Mouse (Mus musculus) lung, postnatal 4 days (tissue): Measurements from ENCODE around the gene Lsr.
A peak's percentile ranks its signal among the peaks of the same experiment; 100 is the strongest.

ENCODE experiments used
- DNase-seq, 2 experiments: peaks; one replicate each; pipeline ENCODE4 v3.0.0; 2021

Gene Lsr

DNA sequence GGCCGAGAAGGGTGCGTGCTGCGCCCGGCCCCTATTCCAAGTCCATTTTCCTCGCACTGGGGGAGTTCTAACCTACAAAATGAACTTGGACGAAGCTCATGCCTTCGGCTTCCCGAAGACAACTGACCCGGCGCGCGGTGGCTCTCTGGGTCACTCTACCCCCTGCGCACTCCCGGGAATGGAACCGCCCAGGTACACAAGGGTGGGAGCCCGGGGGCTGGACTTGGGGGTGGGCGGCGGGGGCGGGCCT, at the start of gene Lsr:
Gene Lsr (minus strand): TSS at position 214 of the 250 bp plus-strand sequence.
- no peak for DNase-seq

DNA sequence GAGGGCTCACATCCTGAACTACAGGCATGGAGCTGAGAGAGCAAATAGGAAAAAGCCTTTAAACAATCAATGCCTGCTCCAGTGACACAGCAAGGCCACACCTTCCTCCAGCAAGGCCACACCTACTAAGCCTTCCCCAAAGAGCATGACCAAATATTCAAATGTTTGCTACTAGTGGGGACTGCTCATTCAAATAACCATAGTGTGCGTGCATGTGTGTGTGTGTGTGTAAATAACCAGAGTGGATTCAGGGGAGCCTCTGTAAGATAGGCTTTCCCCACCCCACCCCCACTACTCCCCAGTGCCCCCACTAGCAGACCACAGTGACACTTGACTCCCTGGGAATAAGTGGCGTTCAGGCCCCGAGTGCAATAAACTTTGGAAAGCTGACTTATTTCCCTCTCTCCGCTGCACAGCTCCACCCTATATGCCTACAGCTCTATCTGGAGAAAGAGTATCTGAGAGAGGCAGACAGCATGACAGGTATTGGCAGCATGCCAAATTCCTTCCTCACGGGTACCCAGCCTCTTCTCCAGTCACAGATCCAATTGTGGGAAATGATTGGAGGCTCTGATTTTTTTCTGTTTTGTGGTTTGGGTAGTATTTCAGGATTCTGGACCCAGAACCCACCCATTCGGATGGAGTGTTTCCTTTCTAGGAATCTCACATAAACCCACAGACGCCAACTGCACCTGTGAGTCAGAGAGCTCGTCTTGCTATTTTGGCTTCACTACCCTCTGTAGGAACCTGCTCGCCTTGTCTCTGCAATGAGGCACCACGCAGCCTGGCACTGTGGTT, 44.0 kb upstream of the Lsr start:
- DNase-seq = no peak

DNA sequence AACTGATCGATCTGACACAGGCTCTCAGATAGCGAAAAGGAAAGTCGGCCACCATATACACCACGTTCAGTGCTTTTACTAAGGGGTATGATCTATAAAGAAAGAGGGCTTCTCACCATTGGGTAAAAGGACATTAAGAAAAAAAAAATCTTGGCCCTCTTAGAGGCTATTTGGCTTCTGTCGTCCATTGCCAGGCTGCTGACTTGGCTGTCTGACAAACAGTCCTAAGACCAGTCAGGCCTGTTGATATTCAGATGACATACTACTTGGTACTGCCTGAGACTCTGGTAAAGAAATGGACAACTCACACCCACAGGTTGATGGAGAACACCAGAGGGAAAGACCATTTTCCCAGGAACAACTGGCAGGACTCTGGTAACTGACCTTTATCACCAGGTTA, 39.7 kb upstream of the Lsr start:
- no peak for DNase-seq

DNA sequence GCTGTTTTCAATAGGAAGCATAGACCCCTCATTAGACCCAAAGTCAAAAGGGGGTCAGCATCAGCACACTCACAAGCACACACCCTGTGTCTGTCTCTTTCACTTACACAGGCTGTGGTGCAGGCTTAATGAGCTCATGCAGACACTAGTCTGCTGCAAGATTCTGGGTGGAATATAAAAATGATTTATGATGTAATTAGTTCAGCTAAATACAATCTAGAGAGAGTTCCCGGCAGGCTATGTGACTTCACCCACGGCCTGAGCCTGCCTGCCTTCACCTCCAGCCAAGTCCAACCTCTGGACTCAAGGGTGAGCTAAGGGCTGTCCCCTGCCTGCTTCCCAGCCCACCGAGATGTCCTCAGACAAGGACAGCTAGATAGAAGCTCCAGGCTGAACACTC, 35.6 kb upstream of the Lsr start:
- no peak for DNase-seq

DNA sequence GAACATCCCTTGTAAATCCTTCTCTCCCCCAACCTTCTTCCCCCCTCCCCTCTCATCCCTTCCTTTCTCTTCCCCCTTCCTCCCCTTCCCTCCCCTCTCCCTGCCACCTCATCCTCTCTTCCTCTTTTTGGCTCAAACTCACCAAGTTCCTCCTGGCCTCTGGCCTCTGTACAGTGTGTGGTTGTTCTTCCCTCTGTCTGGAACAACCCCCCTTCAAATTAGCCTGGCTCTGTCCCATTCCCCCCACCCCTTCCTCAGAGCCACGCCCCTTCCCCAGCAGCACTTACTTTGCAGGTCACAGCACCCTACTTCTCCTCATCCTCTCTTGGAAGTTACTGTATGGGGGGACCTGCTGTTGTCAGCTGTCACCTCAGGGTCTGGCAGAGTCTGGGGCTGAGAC, 34.9 kb upstream of the Lsr start:
- DNase-seq = peak; percentile 42 to 48

DNA sequence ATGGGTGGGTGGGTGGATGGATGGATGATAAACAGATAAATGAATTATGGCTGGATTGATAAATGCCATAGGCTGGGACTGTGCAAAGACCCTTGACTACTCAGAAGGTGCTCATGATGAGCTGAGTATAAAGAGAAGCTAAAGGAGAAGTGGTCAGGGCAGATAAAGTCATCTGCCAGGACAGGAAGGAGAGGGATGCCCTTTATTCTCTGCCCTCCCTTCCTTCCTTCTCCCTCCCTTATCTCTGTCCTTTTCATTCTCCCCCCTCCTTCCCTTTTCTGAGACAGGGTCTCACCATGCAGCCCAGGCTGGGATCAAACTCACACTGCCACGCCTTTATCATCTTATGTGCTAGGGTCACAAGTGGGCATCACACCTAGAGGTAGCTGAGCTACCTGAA, 34.5 kb upstream of the Lsr start:
- DNase-seq = no peak

DNA sequence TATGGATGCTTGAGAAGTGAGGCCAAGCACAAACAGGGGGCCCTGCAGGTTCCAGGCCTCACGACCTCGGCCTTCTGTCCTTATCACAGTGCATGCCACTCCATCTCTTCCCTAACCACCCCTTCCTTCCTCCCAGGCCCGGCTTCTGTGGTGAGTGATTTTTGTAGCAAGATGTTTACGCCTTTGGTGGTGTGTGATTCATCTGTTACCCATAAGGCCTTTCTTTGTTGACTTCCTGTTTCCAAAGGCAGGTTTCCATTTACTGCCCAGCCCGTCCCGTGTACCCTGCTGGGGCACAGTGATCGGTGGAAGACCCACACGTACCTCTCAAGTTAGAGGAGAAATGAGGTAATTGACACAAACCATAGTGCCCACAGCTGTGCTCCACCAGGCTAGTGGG, 29.4 kb upstream of the Lsr start:
- DNase-seq = peak; percentile 70 to 73

DNA sequence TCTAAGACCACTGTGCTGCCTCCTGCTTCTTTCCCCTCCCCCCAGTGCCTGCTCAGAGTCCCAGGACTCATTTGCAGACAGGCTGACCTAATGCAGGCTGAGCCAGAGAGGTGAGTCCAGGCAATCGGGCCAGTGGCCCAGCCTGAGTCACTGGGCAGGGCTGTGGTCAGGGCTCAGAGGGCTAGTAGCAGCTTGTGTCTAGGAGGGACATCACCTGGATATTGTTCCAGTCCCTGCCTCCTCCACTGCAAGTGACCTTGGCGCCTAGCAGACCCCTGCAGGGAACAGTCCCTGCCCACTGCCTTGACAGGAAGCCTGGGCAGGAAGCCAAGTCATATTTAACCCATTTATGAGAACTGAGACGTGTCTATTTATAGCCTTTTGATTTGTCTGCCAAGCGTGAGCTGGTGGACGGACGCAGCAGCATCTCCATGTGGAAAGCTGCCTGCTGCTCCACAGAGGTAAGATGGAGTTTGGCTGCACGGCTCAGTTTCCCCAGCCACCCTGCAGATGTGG, 27.3 kb upstream of the Lsr start:
- DNase-seq = peak; percentile 76 to 77

DNA sequence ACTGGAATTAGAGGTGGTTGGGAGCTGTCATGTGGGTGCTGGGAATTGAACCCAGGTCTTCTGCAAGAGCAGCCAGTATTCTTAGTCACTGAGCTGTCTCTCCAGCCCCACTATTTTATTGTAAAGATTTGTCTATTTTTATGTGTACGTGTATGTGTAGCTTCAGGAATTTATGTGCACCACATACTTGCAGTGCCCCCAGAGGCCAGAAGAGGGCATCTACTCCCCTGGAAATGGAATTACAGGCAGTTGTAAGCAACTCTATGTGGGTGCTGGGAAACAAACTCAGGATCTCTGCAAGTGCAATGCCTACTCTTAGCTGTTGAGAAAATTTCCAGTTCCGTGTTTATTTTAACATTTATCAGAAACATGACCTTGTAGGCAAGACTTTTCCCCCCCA, 23.2 kb upstream of the Lsr start:
- no peak for DNase-seq

DNA sequence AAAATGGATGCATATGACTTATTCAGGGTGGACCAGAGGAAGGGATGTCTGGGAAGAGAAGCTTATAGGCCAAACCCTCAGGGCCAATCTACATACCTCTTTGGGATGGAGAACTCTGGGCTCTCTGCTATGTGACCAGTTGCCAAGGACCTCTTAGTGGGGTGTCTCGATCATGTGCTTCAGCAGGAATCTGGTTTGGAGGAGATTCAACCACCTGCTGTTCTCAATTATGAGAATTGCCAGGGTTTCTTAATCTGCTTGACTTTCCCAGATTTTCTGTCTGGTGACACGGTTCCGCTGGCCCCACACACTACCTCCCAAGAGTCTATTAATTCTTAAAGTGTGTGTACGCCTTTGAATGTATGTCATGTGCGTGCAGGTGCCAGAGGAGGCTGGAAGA, 20.7 kb upstream of the Lsr start:
- no peak for DNase-seq

DNA sequence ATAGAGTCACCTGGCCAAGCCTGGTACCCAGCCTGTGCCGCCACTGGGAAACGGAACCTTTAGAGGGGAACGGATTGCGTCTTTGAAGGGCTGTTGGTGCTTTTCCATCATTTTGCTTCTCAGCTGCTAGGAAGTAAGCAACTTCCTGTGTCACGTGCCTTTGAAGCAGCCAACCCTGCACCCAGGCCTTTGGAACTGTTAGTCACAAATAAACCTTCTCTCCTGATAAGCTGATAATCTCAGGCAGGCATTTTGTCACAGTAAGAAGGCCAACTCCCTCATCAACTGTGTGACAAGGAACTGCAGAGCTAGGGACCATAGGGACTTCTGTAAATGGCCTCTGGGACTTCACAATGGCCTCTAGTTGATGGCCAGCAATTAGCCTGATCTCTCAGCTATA, 18.9 kb upstream of the Lsr start:
- DNase-seq = no peak

DNA sequence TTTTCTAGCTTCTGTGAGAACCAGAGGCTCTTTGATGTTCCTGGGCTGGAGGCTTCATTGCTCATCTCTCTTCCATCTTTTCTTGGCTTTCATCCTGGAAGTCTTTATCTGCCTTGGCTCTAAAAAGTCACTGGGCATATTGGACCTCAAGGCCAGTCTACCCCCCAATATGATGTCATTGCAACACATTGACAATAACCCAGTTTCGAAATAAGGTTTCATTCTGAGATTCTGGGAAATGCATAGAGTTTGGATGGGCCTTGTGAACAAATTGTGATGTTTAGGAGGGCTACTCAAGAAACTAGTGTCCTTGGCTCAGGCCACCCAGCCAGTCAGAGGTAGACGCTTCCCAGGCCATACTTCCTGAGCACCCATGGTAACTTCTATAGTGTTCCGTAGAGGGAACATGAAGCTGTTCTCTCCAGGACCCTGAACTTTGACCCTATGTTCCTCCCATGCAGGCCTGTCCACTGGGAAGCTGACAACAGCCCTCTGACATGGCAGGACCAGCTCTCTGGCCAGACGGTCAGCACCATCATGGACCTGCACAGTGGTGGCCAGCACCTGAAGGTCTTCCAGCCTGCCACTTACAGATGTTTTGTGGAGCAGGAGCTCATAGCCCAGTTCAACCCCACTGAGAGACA, 15.4 kb upstream of the Lsr start:
- DNase-seq = no peak

DNA sequence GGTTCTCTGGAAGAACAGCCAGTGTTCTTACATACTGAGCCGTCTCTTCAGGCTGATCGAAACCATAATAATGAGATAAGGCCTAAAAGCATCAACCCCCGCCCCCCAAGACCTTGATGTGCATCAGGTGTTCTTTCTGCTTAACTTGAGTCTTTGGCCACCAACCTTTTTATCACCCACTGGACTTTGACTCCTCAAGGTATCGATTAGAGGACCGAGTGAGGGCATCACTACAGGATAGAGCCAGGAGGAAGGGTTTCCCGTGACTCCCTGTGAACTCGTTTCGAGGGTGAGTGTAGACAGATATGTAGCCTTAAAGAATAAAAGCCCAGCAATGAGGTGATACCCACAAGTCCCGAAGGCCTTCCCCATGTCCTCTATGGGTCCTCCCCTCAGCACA, 12.1 kb upstream of the Lsr start:
- DNase-seq = no peak

DNA sequence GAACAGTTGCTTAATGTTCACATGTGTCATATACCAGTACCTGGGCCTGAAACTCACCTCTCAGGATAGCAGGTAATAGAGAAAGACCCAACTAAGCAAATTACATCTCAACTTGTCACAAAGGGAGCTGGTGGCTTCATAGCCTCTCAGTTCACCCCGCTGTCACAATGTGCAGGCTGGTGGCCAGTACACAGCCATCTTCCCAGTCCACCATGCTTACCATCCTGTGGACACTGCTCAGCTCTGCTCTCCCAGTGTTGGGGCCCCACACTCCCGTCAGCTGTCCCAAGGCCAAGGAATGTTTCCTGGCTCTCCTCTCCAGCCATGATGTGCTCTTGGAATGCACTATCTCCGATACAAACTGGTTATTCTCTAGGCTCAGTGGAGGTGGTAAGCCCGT, 8.4 kb upstream of the Lsr start:
- no peak for DNase-seq

DNA sequence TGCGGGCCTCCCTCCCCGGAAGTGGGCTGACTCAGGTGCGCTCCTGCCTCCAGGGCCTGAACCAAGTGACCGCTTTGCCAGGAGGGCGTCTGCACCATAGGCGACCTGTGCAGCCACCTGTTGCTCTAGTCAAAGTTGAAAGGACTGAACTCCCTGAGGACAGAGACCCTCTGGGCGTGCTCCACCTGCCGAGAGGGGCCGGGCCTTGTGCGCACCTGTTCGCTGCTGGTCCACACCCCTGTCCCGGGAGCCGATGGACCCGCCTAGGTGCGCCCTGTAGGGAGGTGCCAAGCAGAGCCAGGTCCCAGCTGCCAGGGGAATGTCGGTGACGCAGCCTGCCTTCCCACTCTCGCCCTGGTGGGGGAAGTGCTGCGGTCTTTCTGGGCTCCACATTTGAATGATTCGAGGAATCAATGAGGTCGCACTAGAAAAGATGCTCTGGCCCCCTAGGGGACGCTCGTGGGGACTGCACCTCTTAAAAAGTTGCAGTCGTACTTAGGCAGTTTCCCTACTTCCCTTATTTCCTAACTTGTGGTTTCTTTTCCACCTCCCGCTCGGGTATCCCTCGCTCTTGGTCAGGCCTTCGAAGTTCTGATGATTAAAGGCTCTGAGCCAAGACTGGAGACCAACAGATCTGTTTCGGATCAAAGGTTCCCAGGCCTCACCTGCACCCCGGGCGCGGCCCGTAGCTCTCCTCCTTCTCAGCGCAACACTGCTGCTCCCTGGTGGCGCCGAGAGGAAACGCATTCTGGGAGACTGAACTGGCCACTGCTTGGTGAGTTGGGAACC, 431 bp upstream of the Lsr start, which contains the start of gene Fam187b:
Gene Fam187b (plus strand): TSS at position 290 of the 789 bp plus-strand sequence.
- peak; percentile 93 to 94 for DNase-seq

DNA sequence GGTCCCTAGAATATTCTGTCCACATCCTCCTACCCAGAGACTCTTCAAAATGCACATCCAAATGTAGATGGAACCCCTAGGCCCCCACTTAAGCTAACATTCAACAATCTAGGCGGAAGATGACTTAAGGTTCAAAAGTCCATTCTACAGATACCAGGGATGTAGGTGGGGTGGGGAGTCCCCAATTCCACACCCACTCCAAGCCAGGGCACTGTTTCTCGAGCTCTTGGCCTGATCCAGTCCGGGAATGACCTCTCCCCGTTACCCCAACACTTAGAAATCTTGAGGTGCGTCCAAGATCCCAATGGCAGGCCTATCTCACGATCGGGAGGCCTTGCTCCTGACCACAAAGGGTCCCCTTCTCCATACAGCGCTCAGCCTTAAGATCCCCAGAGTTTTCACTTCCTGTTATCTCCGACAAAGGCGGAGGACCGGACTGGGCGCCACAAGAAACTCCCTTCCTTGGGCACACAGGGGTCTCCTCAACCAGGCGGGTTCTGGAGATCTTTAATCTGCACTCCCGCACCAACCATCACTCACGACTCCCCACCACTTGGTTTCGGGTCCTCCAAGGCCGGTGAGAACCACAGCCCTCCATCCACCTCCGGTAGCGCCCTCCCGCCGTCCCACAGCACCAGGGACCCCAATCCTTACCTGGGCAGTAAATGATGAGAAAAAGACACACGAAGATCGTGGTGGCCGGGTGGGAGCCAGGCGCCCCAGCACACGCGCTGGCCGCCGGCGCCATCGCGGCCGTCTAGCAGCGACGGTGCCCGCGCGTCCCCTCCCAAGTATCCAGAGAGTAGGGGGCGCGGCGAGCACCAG, 626 bp downstream of the Lsr start:
- peak in 1 of 2 experiments; percentile 22 for DNase-seq

DNA sequence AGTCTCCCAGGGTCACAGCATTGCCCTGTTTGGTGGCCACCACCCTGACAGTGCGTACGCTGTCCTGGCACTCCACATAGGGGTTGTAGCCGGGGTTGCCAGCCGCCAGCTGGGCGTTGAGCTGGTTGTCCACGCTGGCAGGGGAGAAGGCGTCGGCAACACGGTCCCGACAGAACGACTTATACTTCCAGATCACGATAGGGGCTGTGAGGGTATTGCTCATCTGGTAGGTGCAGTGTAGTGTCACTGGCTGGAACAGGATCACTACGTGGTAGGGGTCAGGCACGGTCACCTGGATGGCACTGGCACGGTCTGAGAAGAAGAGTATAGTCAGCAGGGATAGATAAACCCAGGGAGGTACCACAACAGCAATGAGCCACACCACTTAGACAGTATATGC, 1.4 kb downstream of the Lsr start:
- no peak for DNase-seq

DNA sequence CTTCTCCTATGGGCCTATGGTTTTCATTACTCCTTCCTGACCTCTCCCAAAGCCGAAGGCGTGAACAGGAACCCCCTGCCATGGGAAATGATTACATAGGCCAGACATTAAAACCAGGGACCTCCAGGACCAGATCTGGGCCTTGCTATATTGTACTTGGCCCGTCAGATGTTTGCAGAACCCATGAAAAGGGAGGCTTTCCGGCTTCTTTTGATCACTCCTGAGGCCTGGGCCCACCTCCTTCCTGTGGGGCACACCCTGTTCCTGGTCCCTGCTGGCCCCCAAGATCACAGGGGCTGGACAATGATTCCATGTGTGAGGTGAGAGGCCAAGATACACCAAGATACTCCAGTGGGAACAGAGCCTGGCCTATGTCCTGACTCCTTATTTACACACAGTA, 4.1 kb downstream of the Lsr start:
- no peak for DNase-seq

DNA sequence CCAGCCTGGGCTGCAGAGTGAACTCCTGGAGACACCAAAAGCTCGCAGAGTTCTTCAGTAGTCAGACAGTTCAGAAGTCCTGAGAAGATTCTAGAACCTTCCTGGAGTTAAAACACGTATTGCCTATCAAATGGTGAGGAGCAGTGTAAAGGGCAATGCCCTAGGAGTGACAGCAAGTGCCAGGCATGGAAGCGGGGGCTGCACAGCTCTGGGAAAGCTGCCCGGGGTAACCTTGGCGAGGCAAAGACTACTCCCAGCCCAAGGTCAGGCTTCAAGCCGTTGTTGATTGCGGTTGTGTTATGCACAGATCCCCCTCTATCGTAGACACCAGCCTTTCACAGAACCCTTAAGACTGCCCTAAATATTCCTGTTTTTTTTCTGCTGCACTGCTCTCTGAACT, 4.7 kb downstream of the Lsr start:
- DNase-seq = no peak

DNA sequence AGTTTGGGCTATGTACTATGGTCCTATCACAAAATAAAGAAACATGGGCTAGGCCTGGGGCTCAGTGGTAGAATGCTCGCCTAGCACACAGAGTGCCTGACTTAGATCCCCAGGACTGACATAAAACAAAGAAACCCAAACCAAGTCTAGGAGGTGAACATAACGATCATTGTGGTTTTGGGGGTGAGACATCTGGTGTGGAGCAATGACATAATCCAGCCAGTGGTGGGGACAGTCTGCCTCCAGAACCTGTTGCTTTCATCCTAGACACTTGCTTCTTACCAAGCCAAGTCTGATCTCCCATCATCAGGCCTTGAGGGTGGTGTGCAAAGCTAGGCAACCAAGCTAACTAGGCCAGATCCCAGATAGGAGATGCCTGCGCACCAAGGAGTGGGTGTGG, 6.6 kb downstream of the Lsr start:
- no peak for DNase-seq

DNA sequence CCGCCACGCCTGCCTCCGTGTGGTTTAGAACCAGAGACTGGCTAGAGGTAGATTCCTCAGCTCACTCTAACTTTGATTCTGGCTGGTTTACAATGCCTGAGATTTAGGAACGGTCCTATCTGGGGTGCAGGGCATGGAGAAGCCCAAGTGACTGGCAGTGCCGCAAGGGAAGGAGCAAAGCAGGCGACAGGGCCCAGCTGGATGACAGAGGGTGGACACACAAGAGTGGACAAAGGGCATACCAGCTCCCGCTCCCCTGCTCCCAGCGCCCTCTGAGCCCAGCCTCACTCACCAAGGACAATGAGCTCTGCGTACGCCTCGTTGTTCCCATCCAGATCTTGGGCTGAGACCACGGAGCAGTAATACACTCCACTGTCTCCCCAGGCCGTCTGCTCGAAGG, 7.6 kb downstream of the Lsr start:
- DNase-seq = no peak

DNA sequence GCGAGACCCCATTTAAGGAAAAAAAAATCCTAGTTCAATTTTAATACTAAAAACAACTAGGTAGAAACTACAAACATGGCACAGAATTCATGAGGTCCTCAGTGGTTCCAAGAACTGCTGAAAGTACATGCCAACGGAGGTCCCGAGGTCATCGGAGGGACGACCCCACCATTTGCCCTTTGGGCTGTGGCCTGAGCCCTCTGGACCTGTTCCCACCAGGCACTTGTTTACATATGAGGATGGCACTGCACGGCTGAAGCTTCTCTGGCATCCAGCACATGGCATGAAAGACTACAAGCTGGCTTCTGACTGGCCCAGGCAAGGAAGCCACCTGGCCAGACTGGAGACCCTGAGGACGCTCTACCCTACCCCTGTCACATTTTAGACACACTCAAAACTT, 8.9 kb downstream of the Lsr start:
- DNase-seq = no peak

DNA sequence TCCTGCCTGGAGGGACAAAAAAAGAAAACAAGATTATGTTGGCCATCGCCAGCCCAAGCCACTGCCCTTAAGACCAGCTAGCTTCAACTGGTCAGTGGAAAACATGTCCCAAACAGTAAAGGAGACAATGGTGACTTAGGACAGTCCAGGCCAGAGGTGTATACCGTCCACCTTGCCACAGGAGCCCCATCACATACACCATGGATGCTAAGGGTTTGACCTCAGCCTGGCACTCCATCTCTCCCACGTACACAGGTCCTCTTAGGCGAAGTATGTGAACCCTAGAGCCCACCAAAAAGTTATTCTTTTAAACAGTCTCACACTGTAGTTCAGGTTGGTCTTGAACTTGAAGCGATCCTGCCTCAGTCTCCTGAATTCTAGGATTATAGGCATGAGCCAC, 10.4 kb downstream of the Lsr start:
- no peak for DNase-seq
